Mouse (Mus musculus) myocyte (in vitro differentiated cells): Measurements from ENCODE around the gene Atxn7l3.

Source experiments
- POLR2A ChIP-seq: IDR thresholded peaks from one replicate; pipeline ENCODE4 v1.6.1; 2011; ENCODE audit warnings: low read depth, mild to moderate bottlenecking, control low read depth, moderate library complexity; ENCODE audit not compliant: insufficient read length
- USF1 ChIP-seq: IDR thresholded peaks from one replicate; pipeline ENCODE4 v1.6.1; 2011; ENCODE audit warnings: low read depth, mild to moderate bottlenecking, control low read depth, moderate library complexity

DNA sequence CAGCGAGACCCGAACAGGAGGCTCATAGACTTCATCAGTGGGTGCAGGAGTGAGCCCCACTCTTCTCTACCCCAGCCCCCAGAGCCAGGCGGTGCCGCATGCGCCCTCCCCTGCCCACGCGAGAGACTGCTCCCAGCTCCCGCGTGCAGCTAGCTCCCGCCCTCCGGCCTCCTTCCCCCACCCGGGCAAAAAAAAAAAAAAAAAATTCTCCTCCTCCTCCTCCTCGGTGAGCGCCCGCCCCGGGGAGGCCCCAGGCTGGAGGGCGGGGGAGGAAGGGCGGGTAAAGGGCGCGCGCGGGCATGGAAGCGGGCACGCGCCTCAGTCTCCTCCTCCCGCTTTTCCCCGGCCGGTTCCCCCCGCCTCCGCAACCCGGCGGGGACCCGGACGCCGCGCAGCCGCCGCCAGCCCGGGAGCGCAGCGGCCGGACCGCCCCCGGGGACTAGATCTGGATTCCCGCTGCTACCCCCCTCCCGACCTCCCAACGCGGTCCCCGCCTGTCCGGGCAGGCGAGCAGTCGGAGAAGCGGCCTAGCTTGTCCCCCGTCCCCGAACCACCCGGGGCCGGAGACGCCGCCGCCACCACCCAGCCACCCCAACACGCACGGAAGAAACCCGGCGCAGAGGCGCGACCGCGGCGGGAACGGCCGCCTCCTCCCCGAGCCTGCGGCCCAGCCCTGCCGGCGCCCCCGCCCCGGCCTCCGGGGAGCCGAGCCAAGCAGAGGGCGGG, 20.3 kb upstream of the Atxn7l3 start:
- no peak for TF ChIP-seq USF1
- peak; percentile 29 for TF ChIP-seq POLR2A
